Mouse (Mus musculus) lung, postnatal 0 days (tissue): Measurements from ENCODE around the gene Ints1.

ENCODE experiments used
- CTCF ChIP-seq: IDR thresholded peaks from 2 replicates; pipeline ENCODE4 v1.5.1; 2016; ENCODE audit warnings: antibody characterized with exemption, mild to moderate bottlenecking
- EP300 ChIP-seq: IDR thresholded peaks from 2 replicates; pipeline ENCODE4 v1.6.1; 2016; ENCODE audit warnings: antibody characterized with exemption, mild to moderate bottlenecking, control low read depth

- no peak for TF ChIP-seq EP300
- TF ChIP-seq CTCF, result no peak
Measured at GRCm38 (mm10) chr5:139749413-139750125, 25.9 kb downstream of the Ints1 start.
